Mouse (Mus musculus) embryonic facial prominence, embryonic 10.5 days (tissue): ENCODE data around the gene Nr4a3. TPM values are rescaled to one million over a fixed set of nuclear protein-coding genes. Genes with fewer than 3 reads are reported as not detected.

Experiments
- DNase-seq: peaks from one replicate; pipeline ENCODE4 v3.0.0-alpha.2; 2017; ENCODE audit warnings: low spot score
- H3K27ac ChIP-seq: fragments of 300-500 bp; sonication (generic); replicated peaks from 2 replicates; pipeline ENCODE4 v1.5.1; 2016; ENCODE audit warnings: mild to moderate bottlenecking
- H3K27me3 ChIP-seq: fragments of 300-500 bp; sonication (generic); replicated peaks from 2 replicates; pipeline ENCODE4 v1.6.1; 2016; ENCODE audit warnings: low read depth, mild to moderate bottlenecking; ENCODE audit not compliant: poor library complexity, severe bottlenecking
- H3K36me3 ChIP-seq: fragments of 300-500 bp; sonication (generic); replicated peaks from 2 replicates; pipeline ENCODE4 v1.6.1; 2016; ENCODE audit warnings: mild to moderate bottlenecking, moderate library complexity
- H3K4me1 ChIP-seq: fragments of 300-500 bp; sonication (generic); 2 replicates; pipeline ENCODE4 v1.6.1; 2016
- H3K4me3 ChIP-seq: fragments of 300-500 bp; sonication (generic); 2 replicates; pipeline ENCODE4 v1.5.1; 2016; ENCODE audit warnings: mild to moderate bottlenecking, moderate library complexity
- H3K9me3 ChIP-seq: fragments of 300-500 bp; sonication (generic); 2 replicates; pipeline ENCODE4 v1.6.1; 2016; ENCODE audit warnings: mild to moderate bottlenecking
- WGBS: fragments of 180-500 bp; shearing (Covaris S2); methylation state at CpG from one replicate; pipeline ENCODE4 v1.1.7; 2016; 5-methylcytosine and 5-hydroxymethylcytosine counted together
- polyA plus RNA-seq: library from polyadenylated mRNA; unstranded; fragments of >200 nt; fragmentation: Nextera tagmentation; extraction: Ambion mirVana; gene quantifications from 2 replicates; pipeline ENCODE4 v1.2.1, GENCODE M21; 2016

Nr4a3 gene
- polyA plus RNA-seq, result 0.17 and 0.19 TPM in 2 replicates

DNA sequence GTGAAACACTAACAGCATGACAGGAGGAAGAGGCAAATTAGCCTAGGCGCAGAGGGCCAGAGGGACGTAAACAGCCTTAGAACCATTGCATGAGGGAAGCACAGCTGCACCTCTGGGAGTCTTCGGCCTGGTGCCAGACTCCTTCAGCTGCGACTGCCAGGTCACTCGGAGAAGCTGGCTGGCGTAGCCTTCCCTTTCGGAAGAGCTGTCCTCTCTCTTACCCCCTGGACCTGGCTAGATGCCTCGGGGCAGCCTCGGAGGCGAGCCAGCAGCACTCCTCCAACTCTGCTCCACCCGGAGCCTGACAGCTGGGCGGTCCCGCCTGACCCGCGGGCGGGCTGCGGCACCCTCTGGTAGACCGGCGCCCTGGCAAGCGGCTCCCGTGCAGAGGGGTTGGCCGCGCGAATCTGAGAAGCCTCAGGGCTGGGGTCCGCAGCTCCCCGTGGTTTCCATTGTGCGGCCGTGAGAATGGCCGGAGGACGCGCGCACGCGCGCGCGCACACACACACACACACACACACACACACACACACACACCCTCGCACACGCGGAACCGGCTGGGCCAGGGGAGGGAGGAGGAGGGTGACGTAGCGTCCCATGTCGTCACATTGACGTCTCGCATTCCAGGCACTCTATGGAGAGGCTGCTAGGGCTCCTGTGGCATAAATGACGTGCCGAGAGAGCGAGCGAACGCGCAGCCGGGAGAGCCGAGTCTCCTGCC, at the start of gene Nr4a3:
TSS of gene Nr4a3 (plus strand) at position 663 of the 721 bp plus-strand sequence.
- H3K4me3 ChIP-seq, result peak within 1 kb of the TSS; percentile 78
- WGBS, result under 1% methylated on average over 52 of the region's 54 CpGs
- H3K27ac ChIP-seq, result peak within 1 kb of the TSS; percentile 83
- no peaks in the 10 kb centered on the region for H3K9me3 ChIP-seq
- peaks cover 53% of the 10 kb centered on the region for H3K4me1 ChIP-seq
- H3K27me3 ChIP-seq, result peaks cover 52% of the 10 kb centered on the region
- DNase-seq, result peak; percentile 91
- no peaks in the 10 kb centered on the region for H3K36me3 ChIP-seq

DNA sequence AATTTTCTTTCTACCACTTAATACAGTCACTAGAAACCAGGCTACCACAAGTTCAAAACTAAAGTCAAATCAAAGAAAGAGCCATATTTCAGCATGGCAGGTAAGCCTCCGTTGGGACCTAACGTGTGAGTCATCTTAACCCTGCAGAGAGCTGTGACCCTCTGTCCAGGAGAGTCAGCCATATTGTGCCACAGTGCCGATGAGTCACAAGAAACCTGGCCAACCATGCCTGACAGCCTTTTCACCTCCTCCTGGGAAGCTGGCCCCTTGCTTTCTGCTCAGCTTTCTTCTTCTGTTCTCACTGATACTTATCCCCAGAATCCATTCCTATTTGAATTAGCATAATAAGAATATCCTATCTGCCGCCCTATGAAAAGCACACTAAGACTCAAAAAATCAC, 42.0 kb upstream of the Nr4a3 start:
- Histone ChIP-seq H3K36me3 (no peaks in the 10 kb centered on the region), H3K27me3 (no peaks in the 10 kb centered on the region), H3K4me3 (no peak overlapping the region), H3K9me3 (no peaks in the 10 kb centered on the region), H3K4me1 (peaks cover 6% of the 10 kb centered on the region), H3K27ac (no peak overlapping the region)
- 90% methylated on average over 4 of the region's 4 CpGs for WGBS
- no peak for DNase-seq

DNA sequence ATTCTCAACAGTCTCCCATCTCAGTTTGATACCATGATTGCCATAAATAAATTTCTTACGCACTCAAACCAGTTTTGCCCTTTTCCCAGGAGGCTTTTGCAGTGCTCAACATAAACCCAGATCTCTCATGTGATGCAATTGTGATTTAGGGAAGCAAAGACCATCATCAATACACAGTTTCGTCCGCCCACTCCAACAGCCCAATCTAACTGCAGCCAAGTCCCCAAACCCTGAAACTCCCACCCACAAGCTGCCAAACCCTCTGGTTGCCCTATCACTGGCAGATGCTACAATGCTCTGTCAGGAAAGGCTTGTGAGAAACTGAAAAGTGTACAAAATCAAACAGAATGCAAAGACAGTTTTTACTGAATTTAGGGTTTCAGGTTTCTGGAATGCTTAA, 41.5 kb upstream of the Nr4a3 start:
- Histone ChIP-seq H3K36me3 (no peaks in the 10 kb centered on the region), H3K27me3 (no peaks in the 10 kb centered on the region), H3K27ac (no peak overlapping the region), H3K4me3 (no peak overlapping the region), H3K4me1 (peaks cover 6% of the 10 kb centered on the region), H3K9me3 (no peaks in the 10 kb centered on the region)
- 89% methylated on average over 3 of the region's 3 CpGs for WGBS
- no peak for DNase-seq

DNA sequence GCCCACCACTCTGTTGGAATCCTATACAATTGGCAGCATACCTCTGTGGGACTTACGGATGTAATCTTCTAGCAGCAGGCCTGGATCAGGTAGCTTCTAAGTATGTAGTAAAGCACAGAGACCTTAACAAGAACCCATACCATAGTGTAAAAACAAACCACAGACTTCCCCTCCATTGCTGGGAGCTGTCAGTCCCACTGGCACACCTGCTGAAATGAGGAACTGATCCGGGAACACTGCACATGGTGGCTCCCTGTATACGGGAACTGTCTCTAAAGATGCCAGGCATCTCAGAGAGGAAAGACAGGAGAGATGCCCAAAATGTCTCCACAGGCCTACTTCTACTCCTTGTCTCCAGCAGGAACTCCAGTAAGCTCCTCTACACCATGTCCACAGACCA, 38.6 kb upstream of the Nr4a3 start:
- Histone ChIP-seq H3K27ac (no peak overlapping the region), H3K4me3 (no peak overlapping the region), H3K4me1 (no peaks in the 10 kb centered on the region), H3K36me3 (no peaks in the 10 kb centered on the region), H3K9me3 (no peaks in the 10 kb centered on the region), H3K27me3 (no peaks in the 10 kb centered on the region)
- no peak for DNase-seq
- WGBS, result 90% methylated on average over 3 of the region's 3 CpGs

DNA sequence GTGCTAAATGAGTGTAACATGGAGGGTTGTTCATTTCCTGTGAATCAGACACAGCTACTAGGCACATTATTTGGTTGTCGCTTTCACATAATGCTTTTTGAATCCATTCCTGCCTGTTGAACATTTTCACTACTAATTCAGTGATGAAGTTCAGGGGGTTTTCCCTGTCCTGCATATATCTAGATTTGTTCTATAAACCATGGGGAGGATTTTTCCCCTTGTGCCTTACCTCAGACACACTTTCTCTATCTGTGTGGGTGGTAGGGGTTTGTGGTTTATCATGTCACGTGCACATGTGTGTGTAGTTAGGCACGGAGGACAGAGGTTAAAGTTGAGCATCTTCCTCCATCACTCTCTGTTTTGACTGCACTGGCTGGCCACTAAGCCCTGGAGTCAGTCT, 32.7 kb upstream of the Nr4a3 start:
- Histone ChIP-seq H3K4me1 (no peaks in the 10 kb centered on the region), H3K36me3 (no peaks in the 10 kb centered on the region)
- 86% methylated on average over 3 of the region's 3 CpGs for WGBS

DNA sequence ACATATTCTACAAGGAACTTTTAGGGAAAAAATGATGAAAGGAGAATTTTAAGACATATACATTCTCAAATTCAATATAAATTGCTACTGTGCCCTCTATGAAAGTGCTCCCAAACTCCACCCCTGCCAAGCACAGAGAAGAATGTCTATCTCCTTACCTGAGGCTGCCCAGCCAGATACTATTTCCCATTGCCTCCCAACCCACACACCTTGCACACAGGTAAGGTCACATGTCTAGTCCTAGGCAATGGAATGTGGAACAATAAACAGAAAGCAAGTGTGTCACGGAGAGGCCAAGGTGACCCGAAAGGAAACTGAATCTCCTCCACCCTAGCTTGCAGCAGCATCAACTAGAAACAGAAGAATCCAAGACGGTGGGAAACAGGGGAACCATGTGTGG, 22.0 kb upstream of the Nr4a3 start:
- DNase-seq, result no peak
- H3K27me3 ChIP-seq, result no peaks in the 10 kb centered on the region
- H3K9me3 ChIP-seq, result no peaks in the 10 kb centered on the region
- 83% methylated on average over 3 of the region's 3 CpGs for WGBS
- H3K4me3 ChIP-seq, result no peak overlapping the region
- no peaks in the 10 kb centered on the region for H3K4me1 ChIP-seq
- H3K36me3 ChIP-seq, result no peaks in the 10 kb centered on the region
- no peak overlapping the region for H3K27ac ChIP-seq

More for the DNA sequence above, 32.7 kb upstream of the Nr4a3 start:
- Histone ChIP-seq H3K27ac (no peak overlapping the region), H3K27me3 (no peaks in the 10 kb centered on the region), H3K4me3 (no peak overlapping the region), H3K9me3 (no peaks in the 10 kb centered on the region)
- DNase-seq, result no peak

DNA sequence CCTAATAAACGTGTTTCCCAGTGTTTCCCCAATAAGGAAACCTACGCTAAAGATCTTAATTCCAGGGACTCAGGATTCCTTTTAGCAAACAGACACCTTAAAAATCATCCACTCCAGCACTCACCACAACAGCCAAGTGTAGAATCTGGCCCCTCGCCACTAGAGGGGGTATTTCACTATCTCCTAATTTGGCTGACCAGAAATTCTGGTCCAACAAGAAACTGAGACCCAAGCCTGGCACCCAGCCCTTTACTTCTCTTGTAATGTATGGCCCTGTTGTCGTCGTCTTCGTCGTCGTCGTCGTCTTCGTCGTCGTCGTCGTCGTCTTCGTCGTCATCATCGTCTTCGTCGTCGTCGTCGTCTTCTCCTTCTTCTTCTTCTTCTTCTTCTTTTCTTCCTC, 15.3 kb upstream of the Nr4a3 start:
- no peak overlapping the region for H3K27ac ChIP-seq
- H3K9me3 ChIP-seq, result no peaks in the 10 kb centered on the region
- H3K36me3 ChIP-seq, result no peaks in the 10 kb centered on the region
- DNase-seq, result peak; percentile 32
- no peaks in the 10 kb centered on the region for H3K4me1 ChIP-seq
- no peaks in the 10 kb centered on the region for H3K27me3 ChIP-seq
- 61% methylated on average over 24 of the region's 24 CpGs for WGBS
- no peak overlapping the region for H3K4me3 ChIP-seq

DNA sequence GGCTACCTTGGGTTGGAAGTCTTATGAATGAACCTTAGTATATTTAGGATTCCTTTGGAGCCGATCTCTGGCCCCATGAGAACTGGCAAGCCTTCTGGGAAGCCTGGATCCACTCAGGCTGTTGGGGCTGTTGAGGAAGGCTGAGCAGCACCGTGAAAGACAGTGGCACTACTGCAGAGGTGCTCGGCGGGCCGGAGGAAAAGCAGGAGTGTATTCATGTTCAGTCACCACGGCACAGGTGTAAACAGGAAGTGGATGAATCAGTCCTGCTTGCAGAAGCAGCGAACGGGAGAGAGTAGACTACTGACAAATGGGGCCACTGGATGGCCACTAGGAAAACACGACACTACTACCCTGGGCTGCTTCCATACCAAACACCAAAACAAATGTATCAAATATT, 10.7 kb upstream of the Nr4a3 start:
- WGBS, result 80% methylated on average over 9 of the region's 9 CpGs
- Histone ChIP-seq H3K27ac (no peak overlapping the region), H3K9me3 (no peaks in the 10 kb centered on the region), H3K4me1 (no peaks in the 10 kb centered on the region), H3K36me3 (no peaks in the 10 kb centered on the region), H3K27me3 (no peaks in the 10 kb centered on the region), H3K4me3 (no peak overlapping the region)
- no peak for DNase-seq

DNA sequence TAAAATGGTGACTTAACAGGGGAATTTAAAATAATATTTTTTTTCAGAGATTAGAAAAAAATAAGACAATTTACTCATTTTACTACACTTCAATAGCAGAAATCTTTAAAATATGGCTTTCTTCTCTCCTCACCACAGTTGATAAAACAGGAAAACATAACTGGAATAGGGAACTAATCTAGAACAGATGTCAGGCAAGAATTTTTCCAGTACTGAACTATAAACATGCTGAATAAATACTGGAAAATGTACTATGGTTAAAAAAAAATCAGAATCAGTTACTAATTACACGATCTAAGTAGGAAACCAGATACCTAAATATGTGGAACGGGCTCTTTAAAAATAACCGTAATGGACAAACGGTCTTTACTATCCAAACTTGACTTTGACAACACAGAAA, 7.3 kb upstream of the Nr4a3 start:
- Histone ChIP-seq H3K4me3 (no peak overlapping the region), H3K36me3 (no peaks in the 10 kb centered on the region), H3K27ac (no peak overlapping the region), H3K27me3 (0 out of 2 replicates have a peak, but pooled peaks cover 6% of the 10 kb centered on the region), H3K9me3 (no peaks in the 10 kb centered on the region), H3K4me1 (no peaks in the 10 kb centered on the region)
- 78% methylated on average over 4 of the region's 4 CpGs for WGBS
- DNase-seq, result no peak

DNA sequence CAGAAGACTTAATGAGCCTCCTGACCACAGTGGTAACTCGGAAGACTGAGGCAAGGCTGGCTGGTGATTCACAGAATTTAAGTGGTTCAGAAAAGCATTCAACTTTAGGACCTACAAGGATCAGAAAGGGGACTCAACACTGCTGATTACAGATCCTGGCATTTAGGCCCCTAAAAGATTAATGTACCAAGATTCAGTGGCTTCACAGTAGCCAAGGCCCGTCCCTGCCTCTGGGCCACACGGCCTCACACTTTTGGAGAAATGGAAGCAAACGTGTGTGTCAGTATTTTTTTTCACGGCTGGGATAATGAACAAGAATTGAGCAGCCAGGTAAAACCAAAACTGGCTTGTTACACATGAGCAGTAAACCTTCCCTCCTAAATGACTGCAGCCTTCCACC, 6.1 kb upstream of the Nr4a3 start:
- WGBS, result 87% methylated on average over 5 of the region's 5 CpGs
- 0 out of 2 replicates have a peak, but pooled peaks cover 6% of the 10 kb centered on the region for H3K27me3 ChIP-seq
- no peak overlapping the region for H3K27ac ChIP-seq

DNA sequence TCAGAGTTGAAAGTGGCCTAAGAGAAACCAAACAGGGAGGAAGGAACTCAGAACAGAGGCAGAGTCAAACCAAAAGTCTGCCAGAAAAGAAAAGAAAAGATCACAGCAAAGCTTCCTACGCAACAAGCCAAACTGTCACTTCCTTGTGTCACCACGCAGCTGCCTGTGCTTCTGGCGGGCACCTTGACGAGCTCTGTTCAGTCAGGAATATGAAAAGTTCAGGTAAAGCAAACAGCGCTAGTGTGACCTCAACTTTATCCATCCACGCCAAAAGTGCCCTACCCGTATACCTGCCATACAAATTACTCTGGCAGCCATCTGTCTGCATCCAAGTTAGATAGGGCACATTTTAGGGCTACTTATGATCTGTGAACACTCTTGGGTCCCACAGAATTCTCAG, 5.2 kb upstream of the Nr4a3 start:
- WGBS, result 74% methylated on average over 7 of the region's 7 CpGs
- Histone ChIP-seq H3K36me3 (no peaks in the 10 kb centered on the region), H3K27me3 (0 out of 2 replicates have a peak, but pooled peaks cover 6% of the 10 kb centered on the region), H3K4me1 (peaks cover 12% of the 10 kb centered on the region), H3K9me3 (no peaks in the 10 kb centered on the region), H3K27ac (no peak overlapping the region), H3K4me3 (no peak overlapping the region)
- DNase-seq, result no peak

More for the DNA sequence above, 6.1 kb upstream of the Nr4a3 start:
- Histone ChIP-seq H3K9me3 (no peaks in the 10 kb centered on the region), H3K4me1 (peaks cover 3% of the 10 kb centered on the region), H3K4me3 (no peak overlapping the region), H3K36me3 (no peaks in the 10 kb centered on the region)
- DNase-seq, result no peak

DNA sequence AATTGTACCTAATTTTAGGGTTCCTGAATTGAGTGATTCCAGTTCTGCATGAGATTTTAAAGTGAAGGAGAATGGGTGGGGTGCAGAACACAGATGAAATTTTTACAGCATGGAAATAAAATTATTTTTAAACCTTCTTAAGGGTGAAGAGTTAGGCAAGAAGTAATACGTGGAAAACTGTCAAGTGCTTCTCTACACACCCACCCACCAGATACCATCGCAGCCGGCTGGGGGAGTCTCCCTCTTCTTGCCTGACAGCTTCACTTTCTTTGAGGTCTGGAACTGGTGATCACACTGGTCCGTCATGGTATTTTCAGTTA, 2.5 kb upstream of the Nr4a3 start:
- Histone ChIP-seq H3K4me3 (peak overlapping the region; percentile 78), H3K36me3 (no peaks in the 10 kb centered on the region), H3K27ac (peak overlapping the region; percentile 94), H3K9me3 (no peaks in the 10 kb centered on the region), H3K27me3 (peaks cover 30% of the 10 kb centered on the region), H3K4me1 (peaks cover 36% of the 10 kb centered on the region)
- DNase-seq, result no peak
- 0% methylated on average over 4 of the region's 4 CpGs for WGBS

DNA sequence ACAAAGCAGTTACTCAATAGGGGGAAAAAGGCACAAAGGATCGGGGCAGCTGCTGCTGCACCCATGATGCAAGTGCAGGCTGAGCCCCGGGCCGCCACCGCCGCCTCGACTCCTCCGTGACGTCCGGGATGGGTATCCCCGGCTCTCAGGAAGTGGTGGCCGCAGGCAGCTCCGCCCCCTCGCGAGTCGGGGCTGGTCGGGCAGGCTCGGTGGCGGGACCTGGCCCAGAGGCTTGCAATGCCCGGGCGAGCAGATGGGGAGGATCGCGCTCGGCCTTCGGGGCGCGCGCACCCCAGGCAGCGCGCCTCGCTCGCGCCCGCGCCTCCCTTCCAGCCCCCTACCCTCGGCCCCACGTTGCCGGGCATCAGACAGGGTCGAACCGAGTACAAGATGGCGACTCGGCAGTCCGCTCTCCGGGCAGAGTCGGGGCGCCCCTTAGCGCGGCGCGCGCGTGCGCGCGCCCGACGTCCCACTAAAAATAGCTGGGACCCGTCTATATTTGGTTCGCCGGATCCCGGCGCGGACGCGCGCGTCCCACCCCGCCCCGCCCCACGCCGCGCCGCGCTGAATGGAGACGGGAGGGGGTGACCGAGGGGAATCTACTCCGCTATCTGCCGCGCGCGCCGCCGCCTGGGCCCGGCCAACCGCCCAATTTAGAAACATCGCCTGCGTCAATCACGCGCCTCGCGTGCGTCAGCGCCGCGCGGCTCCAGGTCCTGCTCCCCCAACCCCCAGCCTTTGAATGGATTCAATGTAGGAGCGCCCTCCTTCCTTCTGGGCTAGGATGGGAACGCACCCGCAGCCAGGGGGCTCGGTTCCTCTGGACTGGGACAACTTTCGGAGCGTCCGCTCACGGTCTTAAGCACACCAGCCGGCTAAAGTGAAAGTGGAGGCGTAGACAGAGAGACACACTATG, 1.9 kb upstream of the Nr4a3 start:
- peak; percentile 96 for DNase-seq
- H3K27me3 ChIP-seq, result peaks cover 36% of the 10 kb centered on the region
- H3K4me1 ChIP-seq, result peaks cover 43% of the 10 kb centered on the region
- H3K27ac ChIP-seq, result peak overlapping the region; percentile 94
- WGBS, result under 1% methylated on average over 105 of the region's 105 CpGs
- H3K9me3 ChIP-seq, result no peaks in the 10 kb centered on the region
- no peaks in the 10 kb centered on the region for H3K36me3 ChIP-seq
- peak overlapping the region; percentile 78 for H3K4me3 ChIP-seq
